In the genomic region with DNA sequence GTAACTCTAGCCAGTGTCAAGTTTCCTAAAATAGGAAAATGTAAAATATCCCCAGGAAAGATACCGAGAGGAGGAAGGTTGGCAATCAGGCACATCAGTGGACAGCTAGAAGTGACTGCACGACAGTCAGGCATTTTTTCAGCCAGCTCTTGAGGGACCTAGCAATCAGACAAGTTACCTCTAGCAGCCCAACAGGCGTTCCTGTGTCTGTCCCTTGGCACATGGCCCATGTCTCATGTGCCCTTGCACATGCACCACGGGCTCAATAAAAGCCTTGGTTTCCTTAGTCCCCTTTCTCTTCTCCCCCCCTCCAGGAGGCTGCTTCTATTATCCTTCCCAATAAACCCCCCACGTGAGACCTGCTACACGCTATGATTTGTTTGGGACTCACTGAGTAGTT, we compare ENCODE assay signal across 36 mouse cellular contexts. TPM values are rescaled to one million over a fixed set of nuclear protein-coding genes. Genes with fewer than 3 reads are reported as not detected.
DNase-seq lines count a peak whose midpoint lies in the region; ATAC-seq and TF ChIP-seq lines count a peak whose summit lies in the region.
"Had no signal": no experiment of that assay in that cellular context is flagged by ENCODE, and none has a peak within 500 bp of the region (broad histone marks: within the 10 kb centered on the region; RNA-seq: fewer than 3 reads in every experiment).

No protein-coding gene starts in this region.

- no peaks in the 10 kb centered on the region for H3K27me3 ChIP-seq in forebrain, embryonic 14.5 days (replicated peaks; ENCODE audit: control insufficient read depth, insufficient read depth, low read length)
- H3K27me3 ChIP-seq: embryonic facial prominence, embryonic 13.5 days; heart, embryonic 15.5 days; kidney, embryonic 15.5 days; midbrain, embryonic 12.5 days; neural tube, embryonic 15.5 days had no signal

- 0 out of 2 replicates have a peak, but pooled peaks have one; percentile 27 for ATAC-seq in monocyte, adult 5-6 weeks (replicated peaks; ENCODE audit: insufficient number of reproducible peaks, low FRiP score, low TSS enrichment, poor library complexity, severe bottlenecking)
- ATAC-seq in forebrain, embryonic 14.5 days: no peak
- ATAC-seq: forebrain, embryonic 16.5 days had no signal

- TF ChIP-seq CTCF in brain, embryonic 14.5 days (IDR thresholded peaks at IDR 0.05; ENCODE audit: borderline replicate concordance, extremely low read depth, insufficient read depth, insufficient read length): no peak

- H3K4me1 ChIP-seq in forebrain, embryonic 14.5 days (ENCODE audit: control insufficient read depth, insufficient read depth, low read length): no peaks in the 10 kb centered on the region
- H3K4me1 ChIP-seq: heart, embryonic 15.5 days; kidney, embryonic 15.5 days; neural tube, embryonic 15.5 days had no signal

- H3K4me3 ChIP-seq in forebrain, embryonic 14.5 days (ENCODE audit: low read depth, low read length): no peak overlapping the region
- H3K4me3 ChIP-seq: embryonic facial prominence, embryonic 13.5 days; forebrain, embryonic 10.5 days; gastrocnemius, adult 2 months; heart, embryonic 15.5 days; kidney, embryonic 15.5 days; layer of hippocampus, adult 2 months; midbrain, embryonic 12.5 days; neural tube, embryonic 15.5 days had no signal

- H3K36me3 ChIP-seq in forebrain, embryonic 14.5 days (ENCODE audit: control insufficient read depth, insufficient read depth, low read length): no peaks in the 10 kb centered on the region
- H3K36me3 ChIP-seq: embryonic facial prominence, embryonic 13.5 days; forebrain, embryonic 10.5 days; G1E; heart, embryonic 15.5 days; kidney, embryonic 15.5 days; midbrain, embryonic 12.5 days; neural tube, embryonic 15.5 days had no signal

- no peak for TF ChIP-seq POLR2A in brain, embryonic 14.5 days (IDR thresholded peaks at IDR 0.05; ENCODE audit: borderline replicate concordance, extremely low read depth, insufficient read depth, insufficient read length, poor library complexity, severe bottlenecking)

- no peaks in the 10 kb centered on the region for H3K9me3 ChIP-seq in forebrain, embryonic 14.5 days (replicated peaks; ENCODE audit: control insufficient read depth, low read length)
- H3K9me3 ChIP-seq: embryonic facial prominence, embryonic 13.5 days; forebrain, embryonic 10.5 days; G1E; heart, embryonic 15.5 days; kidney, embryonic 15.5 days; midbrain, embryonic 12.5 days; neural tube, embryonic 15.5 days had no signal

- no peak overlapping the region for H3K27ac ChIP-seq in forebrain, embryonic 14.5 days (ENCODE audit: low read depth, low read length)
- H3K27ac ChIP-seq: embryonic facial prominence, embryonic 13.5 days; forebrain, embryonic 10.5 days; gastrocnemius, adult 2 months; heart, embryonic 15.5 days; hindbrain, embryonic 14.5 days; kidney, embryonic 15.5 days; layer of hippocampus, adult 2 months; liver, embryonic 14.5 days; macrophage; midbrain, embryonic 12.5 days; neural tube, embryonic 15.5 days had no signal

- peak; percentile 21 for DNase-seq in heart, postnatal 4 days
- no peak for DNase-seq in heart, postnatal 36 days
- DNase-seq in retina, postnatal 1 day: peak; percentile 24
- DNase-seq in retina, embryonic 14.5 days (ENCODE audit: low spot score): no peak
- peak; percentile 42 for DNase-seq in brain, embryonic 14.5 days (ENCODE audit: low read depth)
- DNase-seq in forebrain, embryonic 14.5 days (ENCODE audit: low spot score): no peak
- no peak for DNase-seq in gastrocnemius, postnatal 10 days
- DNase-seq: cerebellum, adult 9-10 months; gastrocnemius, adult 2 months; kidney, adult 18-20 months; kidney, postnatal 25 days; liver; lung, adult 2 months; lung, postnatal 10 days; right cerebral cortex, adult 18-20 months; right cerebral cortex, postnatal 4 days had no signal

- intact Hi-C loops in heart, postnatal 36 days (cut with DNase I): no loop called here

- WGBS in forebrain, embryonic 14.5 days: 52% methylated on average over 6 of the region's 6 CpGs

- no peak overlapping the region for H3K9ac ChIP-seq in forebrain, embryonic 14.5 days (ENCODE audit: low read length)
- H3K9ac ChIP-seq: embryonic facial prominence, embryonic 13.5 days; heart, embryonic 15.5 days; hindbrain, embryonic 14.5 days; kidney, embryonic 15.5 days; liver, embryonic 14.5 days; midbrain, embryonic 12.5 days; neural tube, embryonic 15.5 days had no signal

- no peak overlapping the region for H3K4me2 ChIP-seq in forebrain, embryonic 14.5 days (ENCODE audit: low read length)
- H3K4me2 ChIP-seq: embryonic facial prominence, embryonic 13.5 days; heart, embryonic 15.5 days; hindbrain, embryonic 14.5 days; kidney, embryonic 15.5 days; midbrain, embryonic 12.5 days; neural tube, embryonic 15.5 days had no signal

RNA-seq across cellular contexts. Expression of a gene that starts 2.3 kb away (rescaled TPM):
- not detected for total RNA-seq in heart, postnatal 4 days (2021)
- not detected for total RNA-seq in heart, postnatal 36 days (2021)
- polyA plus RNA-seq in brain, embryonic 14.5 days (2012; rRNA removed): 0.18 and 0.34 TPM in 2 replicates
- not detected in 3 replicates for total RNA-seq in monocyte, adult 5-6 weeks (2017)
- polyA plus RNA-seq in forebrain, embryonic 14.5 days (2014; fragmentation: Nextera tagmentation; extraction: Ambion mirVana): not detected in 2 replicates
- total RNA-seq in gastrocnemius, postnatal 10 days (2021): not detected
- total RNA-seq: adrenal gland, adult 18-20 months; adrenal gland, postnatal 4 days; gastrocnemius, adult 2 months; hematopoietic stem cell, adult 5-6 weeks; layer of hippocampus, adult 2 months; layer of hippocampus, postnatal 25 days had no signal
- polyA plus RNA-seq: C2C12; forebrain, embryonic 10.5 days; forebrain, embryonic 16.5 days; G1E; kidney, embryonic 15.5 days; liver, embryonic 14.5 days; macrophage; midbrain, embryonic 12.5 days; testis, adult 2 months; thymus, postnatal 0 days had no signal

RNA-seq across cellular contexts. Expression of a gene that starts 42.7 kb away (rescaled TPM):
- 10 to 100 TPM; 41.3 to 42.0 TPM for total RNA-seq in heart, postnatal 4 days (2021)
- 10 to 100 TPM; 16.6 to 19.7 TPM for total RNA-seq in heart, postnatal 36 days (2021)
- 23.8 and 29.7 TPM in 2 replicates for polyA plus RNA-seq in brain, embryonic 14.5 days (2012; rRNA removed)
- total RNA-seq in monocyte, adult 5-6 weeks (2017): 134 to 153 TPM (median 142 TPM) in 3 replicates
- 14.8 and 26.9 TPM in 2 replicates for polyA plus RNA-seq in forebrain, embryonic 14.5 days (2014; fragmentation: Nextera tagmentation; extraction: Ambion mirVana)
- 10 to 100 TPM; 30.3 to 33.4 TPM for total RNA-seq in gastrocnemius, postnatal 10 days (2021)

Comparison
In these comparisons a context has a peak if more than half of its experiments do, and no peak if none do; other contexts are left out.
1. DNase-seq: peak in heart, postnatal 4 days (single experiment), retina, postnatal 1 day (single experiment) and brain, embryonic 14.5 days (single experiment); none in heart, postnatal 36 days (0 of 2), retina, embryonic 14.5 days (single experiment), forebrain, embryonic 14.5 days (single experiment) and gastrocnemius, postnatal 10 days (single experiment).